Mouse (Mus musculus): ENCODE data around the gene Tmem108. TPM values are rescaled to one million over a fixed set of nuclear protein-coding genes. Genes with fewer than 3 reads are reported as not detected.

Tmem108 gene
- polyA plus RNA-seq, 1 experiment from 2014 or later = 1.2 TPM

- no peak for TF ChIP-seq EP300 (IDR thresholded peaks at IDR 0.05; ENCODE audit: low read depth)
- TF ChIP-seq CTCF (IDR thresholded peaks at IDR 0.05; ENCODE audit: low read depth) = no peak
- Histone ChIP-seq H3K9ac (replicated peaks) (no peak overlapping the region), H3K27ac (ENCODE audit: low read depth) (no peak overlapping the region), H3K4me1 (ENCODE audit: insufficient read depth) (no peaks in the 10 kb centered on the region), H3K4me3 (ENCODE audit: low read depth, low read length) (no peak overlapping the region), H3K4me2 (ENCODE audit: low read depth, low read length) (no peak overlapping the region), H3K27me3 (ENCODE audit: insufficient read depth, low read length) (no peaks in the 10 kb centered on the region), H3K9me3 (ENCODE audit: low read length) (no peaks in the 10 kb centered on the region), H3K36me3 (replicated peaks; ENCODE audit: insufficient read depth, low read length) (no peaks in the 10 kb centered on the region)
- ATAC-seq (no peak), DNase-seq (no peak)
- WGBS (ENCODE audit: insufficient replicate concordance) = 84% methylated on average over 4 of the region's 4 CpGs
Observed at GRCm38 (mm10) chr9:103641340-103641739, 120.3 kb downstream of the Tmem108 start.

GRCm38 (mm10) chr9:103639413-103639812 lies 122.2 kb downstream of the Tmem108 start:
- H3K4me1 ChIP-seq (ENCODE audit: insufficient read depth) = no peaks in the 10 kb centered on the region
- no peak overlapping the region for H3K9ac ChIP-seq (replicated peaks)
- H3K4me2 ChIP-seq (ENCODE audit: low read depth, low read length) = no peak overlapping the region
- no peaks in the 10 kb centered on the region for H3K9me3 ChIP-seq (ENCODE audit: low read length)
- H3K4me3 ChIP-seq (ENCODE audit: low read depth, low read length) = no peak overlapping the region
- no peak for DNase-seq
- H3K27ac ChIP-seq (ENCODE audit: low read depth) = no peak overlapping the region
- 37% methylated on average over 1 of the region's 1 CpGs for WGBS (ENCODE audit: insufficient replicate concordance)
- no peak for TF ChIP-seq CTCF (IDR thresholded peaks at IDR 0.05; ENCODE audit: low read depth)
- no peak for TF ChIP-seq EP300 (IDR thresholded peaks at IDR 0.05; ENCODE audit: low read depth)
- H3K36me3 ChIP-seq (replicated peaks; ENCODE audit: insufficient read depth, low read length) = no peaks in the 10 kb centered on the region
- ATAC-seq = no peak
- no peaks in the 10 kb centered on the region for H3K27me3 ChIP-seq (ENCODE audit: insufficient read depth, low read length)

DNA sequence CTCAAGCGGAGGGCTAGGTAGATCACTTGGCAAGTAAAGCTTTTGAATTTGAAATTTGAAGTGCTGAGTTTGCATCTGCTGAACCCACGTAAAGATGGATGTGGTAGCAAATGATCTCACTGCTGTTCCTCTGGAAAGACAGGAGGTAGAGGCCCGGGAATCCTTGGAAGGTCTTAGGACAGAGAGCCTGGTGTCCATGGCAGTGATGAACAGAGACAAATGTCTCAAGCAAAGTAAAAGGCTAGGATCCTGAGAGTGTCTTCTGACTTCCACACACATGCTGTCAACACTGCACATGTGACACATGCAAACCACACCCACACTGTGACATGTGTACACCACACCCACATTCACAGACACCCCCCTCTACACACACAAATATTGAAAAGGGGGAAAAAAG lies 124.2 kb downstream of the Tmem108 start:
- Histone ChIP-seq H3K36me3 (replicated peaks; ENCODE audit: insufficient read depth, low read length) (no peaks in the 10 kb centered on the region), H3K27ac (ENCODE audit: low read depth) (no peak overlapping the region), H3K9ac (replicated peaks) (no peak overlapping the region), H3K9me3 (ENCODE audit: low read length) (no peaks in the 10 kb centered on the region), H3K4me2 (ENCODE audit: low read depth, low read length) (no peak overlapping the region), H3K4me3 (ENCODE audit: low read depth, low read length) (no peak overlapping the region), H3K4me1 (ENCODE audit: insufficient read depth) (no peaks in the 10 kb centered on the region), H3K27me3 (ENCODE audit: insufficient read depth, low read length) (no peaks in the 10 kb centered on the region)
- DNase-seq (no peak), ATAC-seq (no peak)
- TF ChIP-seq CTCF (IDR thresholded peaks at IDR 0.05; ENCODE audit: low read depth) (no peak), EP300 (IDR thresholded peaks at IDR 0.05; ENCODE audit: low read depth) (no peak)
- 62% methylated on average over 3 of the region's 3 CpGs for WGBS (ENCODE audit: insufficient replicate concordance)

GRCm38 (mm10) chr9:103636847-103637246 lies 124.8 kb downstream of the Tmem108 start:
- H3K4me3 ChIP-seq (ENCODE audit: low read depth, low read length) = no peak overlapping the region
- H3K36me3 ChIP-seq (replicated peaks; ENCODE audit: insufficient read depth, low read length) = no peaks in the 10 kb centered on the region
- 50% methylated on average over 3 of the region's 3 CpGs for WGBS (ENCODE audit: insufficient replicate concordance)

DNA sequence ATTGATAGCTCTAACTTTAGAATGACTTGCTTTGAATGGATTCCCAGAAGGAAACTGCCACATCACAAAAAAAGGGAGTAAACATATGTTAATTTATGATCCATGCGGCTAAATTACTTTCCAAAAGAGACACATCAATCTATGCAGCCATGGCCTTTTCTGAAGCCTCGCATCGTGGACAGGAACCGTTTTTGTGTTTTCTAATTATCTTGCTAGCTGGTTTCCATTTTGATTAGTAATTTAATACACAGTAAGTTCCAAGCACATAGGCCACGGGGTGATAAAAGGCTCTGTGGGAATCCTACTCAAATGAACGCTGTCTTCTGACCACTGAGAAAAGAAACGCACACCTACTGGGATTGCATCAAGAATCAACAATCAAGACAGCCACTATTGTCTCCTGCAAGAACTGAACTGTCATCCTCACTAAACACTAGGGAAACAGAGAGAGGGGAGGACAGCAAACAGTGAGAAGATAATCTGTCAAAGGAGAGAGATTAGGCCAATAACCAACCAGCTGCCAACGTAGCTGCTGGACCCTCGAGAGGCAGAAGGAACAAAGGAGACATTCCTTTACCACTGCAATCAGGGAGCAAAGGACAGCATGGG lies 132.7 kb downstream of the Tmem108 start:
- no peak overlapping the region for H3K4me3 ChIP-seq (ENCODE audit: low read depth, low read length)
- no peaks in the 10 kb centered on the region for H3K4me1 ChIP-seq (ENCODE audit: insufficient read depth)
- no peak overlapping the region for H3K27ac ChIP-seq (ENCODE audit: low read depth)
- TF ChIP-seq EP300 (IDR thresholded peaks at IDR 0.05; ENCODE audit: low read depth) (no peak), CTCF (IDR thresholded peaks at IDR 0.05; ENCODE audit: low read depth) (no peak)
- H3K9ac ChIP-seq (replicated peaks) = no peak overlapping the region
- WGBS (ENCODE audit: insufficient replicate concordance) = 58% methylated on average over 9 of the region's 9 CpGs
- no peaks in the 10 kb centered on the region for H3K36me3 ChIP-seq (replicated peaks; ENCODE audit: insufficient read depth, low read length)
- DNase-seq (no peak), ATAC-seq (no peak)
- H3K27me3 ChIP-seq (ENCODE audit: insufficient read depth, low read length) = no peaks in the 10 kb centered on the region
- no peak overlapping the region for H3K4me2 ChIP-seq (ENCODE audit: low read depth, low read length)
- no peaks in the 10 kb centered on the region for H3K9me3 ChIP-seq (ENCODE audit: low read length)

More at GRCm38 (mm10) chr9:103636847-103637246, 124.8 kb downstream of the Tmem108 start:
- H3K27me3 ChIP-seq (ENCODE audit: insufficient read depth, low read length) = no peaks in the 10 kb centered on the region
- no peak overlapping the region for H3K4me2 ChIP-seq (ENCODE audit: low read depth, low read length)
- DNase-seq (no peak), ATAC-seq (no peak)
- H3K9ac ChIP-seq (replicated peaks) = no peak overlapping the region
- TF ChIP-seq CTCF (IDR thresholded peaks at IDR 0.05; ENCODE audit: low read depth) (no peak), EP300 (IDR thresholded peaks at IDR 0.05; ENCODE audit: low read depth) (no peak)
- no peaks in the 10 kb centered on the region for H3K9me3 ChIP-seq (ENCODE audit: low read length)
- H3K4me1 ChIP-seq (ENCODE audit: insufficient read depth) = no peaks in the 10 kb centered on the region
- no peak overlapping the region for H3K27ac ChIP-seq (ENCODE audit: low read depth)

DNA sequence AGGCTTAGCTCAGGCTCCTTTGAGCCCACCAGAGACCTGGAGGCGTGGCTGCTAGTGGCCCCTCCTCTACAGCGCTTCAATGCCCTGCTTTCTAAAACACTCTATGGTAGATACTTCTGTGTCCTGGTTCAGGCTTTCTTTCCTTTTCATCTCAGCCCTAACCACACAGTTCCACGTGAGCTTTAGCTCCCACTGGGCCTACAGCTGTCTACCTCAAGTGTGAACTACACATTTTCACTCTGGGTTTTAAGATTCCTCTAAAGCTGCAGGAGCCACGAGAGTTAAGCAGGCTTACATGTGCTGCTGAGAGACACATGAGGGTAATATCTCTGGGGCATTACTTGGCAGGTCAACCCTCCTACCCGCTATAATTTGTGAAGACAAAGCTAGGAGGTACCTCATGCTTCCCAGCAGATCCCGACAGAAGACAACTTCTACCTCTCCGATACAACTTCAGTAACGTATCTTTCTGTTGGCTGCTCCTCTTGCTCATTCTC lies 134.2 kb downstream of the Tmem108 start:
- no peak for ATAC-seq
- WGBS (ENCODE audit: insufficient replicate concordance) = 73% methylated on average over 8 of the region's 8 CpGs

More for the DNA sequence above, 134.2 kb downstream of the Tmem108 start:
- no peak overlapping the region for H3K27ac ChIP-seq (ENCODE audit: low read depth)
- no peaks in the 10 kb centered on the region for H3K4me1 ChIP-seq (ENCODE audit: insufficient read depth)
- TF ChIP-seq EP300 (IDR thresholded peaks at IDR 0.05; ENCODE audit: low read depth) (no peak), CTCF (IDR thresholded peaks at IDR 0.05; ENCODE audit: low read depth) (no peak)
- no peak overlapping the region for H3K9ac ChIP-seq (replicated peaks)
- H3K4me2 ChIP-seq (ENCODE audit: low read depth, low read length) = no peak overlapping the region
- H3K4me3 ChIP-seq (ENCODE audit: low read depth, low read length) = no peak overlapping the region
- no peak for DNase-seq
- no peaks in the 10 kb centered on the region for H3K36me3 ChIP-seq (replicated peaks; ENCODE audit: insufficient read depth, low read length)
- H3K9me3 ChIP-seq (ENCODE audit: low read length) = no peaks in the 10 kb centered on the region
- no peaks in the 10 kb centered on the region for H3K27me3 ChIP-seq (ENCODE audit: insufficient read depth, low read length)

All from liver, postnatal 0 days (tissue).